Mouse (Mus musculus): ENCODE data around the gene Calm3. TPM values are rescaled to one million over a fixed set of nuclear protein-coding genes. Genes with fewer than 3 reads are reported as not detected.

The Calm3 gene
- polyA plus RNA-seq, 1 experiment = 2,185 TPM

GRCm38 (mm10) chr7:16891641-16892351 is 32.1 kb downstream of the Calm3 start, which contains the start of gene Gng8:
Gene Gng8 (plus strand): TSS chr7:16891786.
- TF ChIP-seq GATA1 (IDR thresholded peaks at IDR 0.05; ENCODE audit: low read length) = no peak

DNA sequence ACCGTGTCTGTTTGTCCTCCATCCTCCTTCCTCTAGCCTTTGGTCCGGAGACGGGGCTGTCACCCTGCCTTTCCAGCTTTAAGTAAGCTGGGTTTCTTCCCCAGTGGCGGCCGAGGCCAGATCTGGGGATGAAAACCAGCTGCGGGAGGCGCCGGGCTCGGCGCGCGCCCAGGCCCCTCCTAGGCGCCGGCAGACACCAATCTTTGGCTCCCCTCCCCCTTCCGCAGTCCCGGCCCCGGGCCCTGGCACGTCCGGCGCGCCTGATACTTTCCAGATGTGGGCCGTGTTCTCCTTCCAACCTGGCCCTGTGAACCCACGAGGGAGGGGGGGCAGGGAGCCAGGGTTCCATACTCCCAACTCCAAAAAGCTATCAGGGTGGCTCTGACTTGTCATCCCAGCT is 33.0 kb downstream of the Calm3 start:
- TF ChIP-seq GATA1 (IDR thresholded peaks at IDR 0.05; ENCODE audit: low read length) = no peak

GRCm38 (mm10) chr7:16890536-16890935 is 33.4 kb downstream of the Calm3 start:
- no peak for TF ChIP-seq GATA1 (IDR thresholded peaks at IDR 0.05; ENCODE audit: low read length)

DNA sequence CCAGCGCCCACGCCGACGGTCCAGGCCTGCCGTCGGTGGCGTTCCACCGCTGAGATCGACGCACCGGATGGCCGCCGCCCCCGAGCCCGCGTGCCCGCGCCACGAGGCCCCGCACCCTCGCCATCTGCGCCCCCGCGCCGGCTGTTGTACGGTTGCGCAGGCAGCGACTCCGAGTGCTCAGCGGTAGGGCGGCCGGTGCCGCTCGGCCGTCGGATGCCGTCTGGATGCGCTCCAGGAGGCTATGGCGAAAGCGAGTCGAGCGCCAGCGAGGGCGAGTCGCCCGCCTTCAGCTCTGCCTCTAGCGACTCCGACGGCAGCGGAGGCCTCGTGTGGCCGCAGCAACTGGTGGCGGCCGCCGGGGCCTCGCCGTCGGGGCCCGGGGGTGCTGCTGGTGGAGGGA is 38.0 kb downstream of the Calm3 start:
- no peak for TF ChIP-seq GATA1 (IDR thresholded peaks at IDR 0.05; ENCODE audit: low read length)

GRCm38 (mm10) chr7:16885271-16885776 is 38.6 kb downstream of the Calm3 start:
- no peak for TF ChIP-seq GATA1 (IDR thresholded peaks at IDR 0.05; ENCODE audit: low read length)

DNA sequence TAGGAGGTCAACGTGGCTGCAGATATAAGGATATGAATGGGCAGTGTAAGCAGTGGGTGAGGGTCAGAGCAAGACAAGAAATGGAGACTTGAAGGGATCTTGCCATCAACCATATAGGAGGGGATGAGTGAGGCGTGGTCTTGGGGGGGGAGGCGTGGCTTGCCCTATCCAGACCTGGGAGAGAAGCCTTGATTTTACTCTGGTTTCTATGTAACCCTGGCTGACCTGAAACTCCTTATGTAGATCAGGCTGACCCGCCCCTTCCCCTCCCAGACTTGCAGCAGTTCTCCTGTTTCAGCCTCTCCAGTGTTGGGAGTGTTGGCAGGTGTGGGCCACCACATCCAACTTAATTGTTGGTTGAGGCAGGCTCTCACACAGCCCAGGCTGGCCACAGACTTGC is 39.6 kb downstream of the Calm3 start:
- TF ChIP-seq GATA1 (IDR thresholded peaks at IDR 0.05; ENCODE audit: low read length) = no peak

- TF ChIP-seq GATA1 (IDR thresholded peaks at IDR 0.05; ENCODE audit: low read length) = no peak
Observed at GRCm38 (mm10) chr7:16883162-16883561, 40.8 kb downstream of the Calm3 start.

DNA sequence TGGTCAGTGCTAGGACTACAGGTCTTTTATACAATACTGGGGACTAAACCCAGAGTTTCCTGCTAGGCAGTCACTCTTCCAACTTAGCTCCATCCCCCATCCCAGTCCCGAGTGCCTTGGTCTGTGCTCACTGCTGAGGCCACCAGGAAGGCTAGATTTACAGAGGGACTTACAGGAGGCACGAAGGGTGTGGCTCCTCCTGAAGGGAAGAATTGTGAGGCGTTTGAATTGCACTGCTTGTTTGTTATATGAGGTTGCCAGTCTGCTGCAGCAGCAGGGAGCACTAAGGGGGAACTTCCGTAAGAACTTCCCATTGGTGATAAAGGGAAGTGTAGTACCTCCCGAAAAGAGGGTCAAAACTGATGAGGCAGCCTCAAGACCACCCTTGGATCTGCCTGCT is 43.3 kb downstream of the Calm3 start:
- no peak for TF ChIP-seq GATA1 (IDR thresholded peaks at IDR 0.05; ENCODE audit: low read length)

- TF ChIP-seq GATA1 (IDR thresholded peaks at IDR 0.05; ENCODE audit: low read length) = no peak
Observed at GRCm38 (mm10) chr7:16879796-16880547, 43.9 kb downstream of the Calm3 start.

DNA sequence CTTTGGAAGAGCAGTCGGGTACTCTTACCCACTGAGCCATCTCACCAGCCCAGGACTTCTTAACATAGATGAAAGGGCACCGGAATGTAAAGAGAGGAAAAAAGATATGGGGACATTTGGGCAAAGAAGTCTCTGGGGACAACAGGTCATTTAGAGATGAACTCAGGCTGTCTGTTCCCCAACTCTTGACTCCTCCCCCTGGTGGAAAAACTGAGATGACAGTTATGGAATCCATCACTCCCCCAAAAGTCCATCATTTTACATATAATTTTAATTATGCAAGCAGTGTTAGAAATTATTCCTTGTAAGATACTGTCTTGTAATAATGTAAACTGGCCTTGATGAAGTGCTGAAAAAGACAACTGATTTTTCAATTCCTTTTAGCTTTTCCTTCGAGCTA is 46.2 kb downstream of the Calm3 start:
- no peak for TF ChIP-seq GATA1 (IDR thresholded peaks at IDR 0.05; ENCODE audit: low read length)

DNA sequence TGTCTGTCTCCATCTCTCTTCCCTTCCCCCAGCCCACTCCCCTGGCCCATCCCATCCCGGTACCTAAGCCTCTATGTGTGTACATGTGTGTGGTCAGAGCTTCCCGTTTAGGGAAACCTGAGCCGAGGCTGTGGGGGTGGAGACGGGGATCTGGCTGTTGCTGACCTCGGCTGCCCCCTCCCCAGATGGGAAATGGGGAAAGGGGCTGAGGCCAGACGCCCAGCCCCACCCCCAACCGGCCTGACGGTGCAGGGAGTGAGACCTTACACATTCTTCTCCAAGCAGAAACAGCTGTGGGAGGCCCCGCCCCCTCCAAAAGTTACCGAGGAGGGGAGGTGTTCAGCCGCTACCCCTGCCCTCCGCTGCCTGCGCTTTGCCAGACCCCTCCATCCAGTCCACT is 47.3 kb downstream of the Calm3 start:
- TF ChIP-seq GATA1 (IDR thresholded peaks at IDR 0.05; ENCODE audit: low read length) = no peak

DNA sequence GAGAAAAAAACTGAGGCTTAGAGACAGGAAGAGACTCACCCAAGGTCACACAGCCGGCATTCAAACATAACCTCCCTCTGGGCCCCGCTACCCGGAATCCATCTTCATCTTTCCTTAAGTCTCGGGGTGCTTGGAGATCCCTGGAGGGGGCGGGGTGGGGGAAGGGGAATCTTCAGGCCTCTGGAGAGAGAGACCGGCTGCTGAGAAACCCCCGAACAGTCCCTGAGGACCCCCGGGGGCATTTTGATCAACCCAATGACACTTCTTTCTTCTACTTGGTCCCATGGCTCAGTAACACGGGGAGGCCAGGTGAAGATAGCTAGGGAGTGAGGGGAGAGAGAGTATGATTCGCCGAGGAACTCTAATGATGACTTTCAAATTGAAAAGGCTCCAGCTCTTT is 47.9 kb downstream of the Calm3 start:
- no peak for TF ChIP-seq GATA1 (IDR thresholded peaks at IDR 0.05; ENCODE audit: low read length)

GRCm38 (mm10) chr7:16875326-16875725 is 48.6 kb downstream of the Calm3 start:
- TF ChIP-seq GATA1 (IDR thresholded peaks at IDR 0.05; ENCODE audit: low read length) = no peak

DNA sequence AGATGAGACGGTGACA is 48.8 kb downstream of the Calm3 start, which contains the start of gene Dact3:
Dact3 (plus strand) TSS at position 8 of the 16 bp plus-strand sequence.
- TF ChIP-seq GATA1 (IDR thresholded peaks at IDR 0.05; ENCODE audit: low read length) = no peak

DNA sequence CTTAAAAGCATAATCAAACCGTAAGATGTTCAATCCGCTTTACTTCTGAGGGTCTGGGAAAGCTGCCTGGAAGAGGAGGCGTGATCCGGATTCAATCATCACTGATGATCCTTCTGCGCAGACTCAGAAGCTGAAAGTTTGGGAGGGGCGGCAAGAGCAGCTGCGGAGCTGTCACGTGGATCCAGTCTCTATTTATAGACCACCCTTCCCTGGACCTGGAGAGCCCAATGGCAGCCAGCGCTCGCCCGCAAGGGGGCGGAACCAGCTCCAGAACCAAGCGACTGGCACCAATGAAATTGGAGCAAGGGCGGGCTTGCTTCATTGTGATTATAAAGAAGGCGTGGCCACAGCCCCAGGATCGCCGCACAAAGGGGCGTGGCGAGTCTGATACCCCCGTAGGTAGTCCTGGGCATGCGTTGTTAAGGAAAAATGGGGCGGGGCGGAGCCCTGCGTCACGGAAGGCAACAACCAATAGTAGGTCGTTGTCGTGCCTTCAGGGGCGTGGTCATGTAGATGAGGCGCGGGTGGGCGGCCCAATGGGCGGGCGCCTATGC is 49.1 kb downstream of the Calm3 start:
- TF ChIP-seq GATA1 (IDR thresholded peaks at IDR 0.05; ENCODE audit: low read length) = no peak

DNA sequence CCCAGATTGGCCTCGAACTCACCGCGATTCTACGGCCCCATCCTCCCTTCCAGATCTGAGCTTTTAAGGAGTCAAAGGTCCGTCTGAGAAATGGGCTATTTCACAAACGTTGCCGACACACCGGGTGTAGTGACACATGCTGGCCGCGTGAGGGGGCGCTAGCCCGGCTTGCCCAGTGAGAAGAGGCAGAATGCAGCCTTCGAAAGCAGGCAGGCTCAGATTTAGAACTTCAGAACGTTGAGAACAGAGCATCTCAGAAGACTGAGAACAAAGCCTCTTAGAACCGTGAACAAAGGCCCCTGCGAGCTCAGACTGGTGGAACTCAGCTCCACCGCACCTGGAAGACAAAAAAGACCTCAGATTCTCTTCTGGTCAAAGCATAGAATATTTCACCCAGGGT is 49.7 kb downstream of the Calm3 start:
- TF ChIP-seq GATA1 (IDR thresholded peaks at IDR 0.05; ENCODE audit: low read length) = no peak

DNA sequence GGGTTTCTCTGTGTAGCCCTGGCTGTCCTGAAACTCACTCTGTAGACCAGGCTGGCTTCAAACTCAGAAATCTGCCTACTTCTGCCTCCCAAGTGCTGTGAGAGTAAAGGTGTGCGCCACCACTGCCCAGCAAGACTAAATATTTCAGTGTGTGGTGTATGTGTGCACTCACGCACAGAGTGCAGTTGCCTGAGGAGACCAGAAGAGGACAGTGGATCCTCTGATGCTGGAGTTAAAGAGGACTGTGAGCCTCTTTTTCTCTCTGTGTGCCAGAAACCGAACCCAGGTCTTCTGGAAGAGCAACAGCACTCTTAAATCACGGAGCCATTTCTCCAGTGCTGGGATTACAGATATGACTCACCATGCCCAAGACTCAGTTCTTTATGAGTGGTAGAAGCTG is 50.5 kb downstream of the Calm3 start:
- no peak for TF ChIP-seq GATA1 (IDR thresholded peaks at IDR 0.05; ENCODE audit: low read length)

All from G1E-ER4 (cell line).